Mouse (Mus musculus) lung, postnatal 0 days (tissue): ENCODE results near the gene Dnajb6.

Source experiments
- CTCF ChIP-seq: IDR thresholded peaks from 2 replicates; pipeline ENCODE4 v1.5.1; 2016; ENCODE audit warnings: antibody characterized with exemption, mild to moderate bottlenecking
- EP300 ChIP-seq: IDR thresholded peaks from 2 replicates; pipeline ENCODE4 v1.6.1; 2016; ENCODE audit warnings: antibody characterized with exemption, mild to moderate bottlenecking, control low read depth

DNA sequence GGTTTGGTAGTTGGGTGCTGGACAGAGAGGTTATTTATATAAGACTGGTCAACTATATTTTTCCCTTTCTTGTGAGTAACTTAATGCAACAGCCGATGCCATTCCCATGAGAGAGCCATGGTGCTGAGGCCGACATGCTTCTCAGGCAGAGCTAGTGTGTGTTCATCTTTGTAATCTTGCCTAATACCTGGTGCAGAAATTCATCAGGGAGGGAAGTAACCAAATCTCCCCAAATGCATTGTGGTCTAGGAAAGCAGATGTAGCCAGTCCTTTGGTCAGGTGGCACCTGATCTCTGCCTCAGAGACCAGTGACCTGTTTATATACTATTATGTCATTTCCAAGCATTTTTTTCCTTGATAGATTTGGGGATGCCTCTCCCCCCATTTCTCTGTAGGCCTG, 12.2 kb downstream of the Dnajb6 start:
- TF ChIP-seq CTCF (no peak), EP300 (no peak)
